Mouse (Mus musculus) layer of hippocampus, adult 11-12 months (tissue): ENCODE data around the gene Gapvd1.
"Not testable (repeated sequence)": the region's sequence is repeated elsewhere in the genome, so short reads cannot be mapped to it uniquely, and the experiment has no call there.

ENCODE experiments used
- DNase-seq: peaks from one replicate; pipeline ENCODE4 v3.0.0; 2022; ENCODE audit warnings: low spot score

Gapvd1 gene

DNA sequence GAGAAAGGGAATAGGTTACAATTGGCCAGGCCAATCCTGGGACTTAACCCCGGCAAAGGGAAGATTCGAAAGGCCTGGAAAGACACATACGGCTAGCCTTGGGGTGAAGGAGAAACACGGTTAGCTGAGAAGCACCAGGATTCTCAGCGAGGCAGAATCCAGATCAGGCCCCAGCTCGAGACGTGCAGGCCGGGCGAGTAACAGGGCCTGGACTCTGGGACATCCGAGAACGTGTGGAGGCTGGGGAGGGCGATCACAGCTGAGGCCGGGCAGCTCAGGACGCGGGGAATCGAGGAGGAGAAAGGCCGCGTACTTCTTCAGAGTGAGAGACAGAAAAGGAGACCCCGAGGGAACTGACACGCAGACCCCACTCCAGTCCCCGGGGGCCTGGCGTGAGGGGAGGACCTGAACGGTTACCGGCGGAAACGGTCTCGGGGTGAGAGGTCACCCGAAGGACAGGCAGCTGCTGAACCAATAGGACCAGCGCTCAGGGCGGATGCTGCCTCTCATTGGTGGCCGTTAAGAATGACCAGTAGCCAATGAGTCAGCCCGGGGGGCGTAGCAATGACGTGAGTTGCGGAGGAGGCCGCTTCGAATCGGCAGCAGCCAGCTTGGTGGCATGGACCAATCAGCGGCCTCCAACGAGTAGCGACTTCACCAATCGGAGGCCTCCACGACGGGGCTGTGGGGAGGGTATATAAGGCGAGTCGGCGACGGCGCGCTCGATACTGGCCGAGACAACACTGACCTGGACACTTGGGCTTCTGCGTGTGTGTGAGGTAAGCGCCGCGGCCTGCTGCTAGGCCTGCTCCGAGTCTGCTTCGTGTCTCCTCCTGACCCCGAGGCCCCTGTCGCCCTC is 16.6 kb upstream of the Gapvd1 start, which contains the start of gene Hspa5:
Hspa5 (plus strand) TSS at position 603 of the 859 bp plus-strand sequence.
- peak; percentile 100 for DNase-seq

DNA sequence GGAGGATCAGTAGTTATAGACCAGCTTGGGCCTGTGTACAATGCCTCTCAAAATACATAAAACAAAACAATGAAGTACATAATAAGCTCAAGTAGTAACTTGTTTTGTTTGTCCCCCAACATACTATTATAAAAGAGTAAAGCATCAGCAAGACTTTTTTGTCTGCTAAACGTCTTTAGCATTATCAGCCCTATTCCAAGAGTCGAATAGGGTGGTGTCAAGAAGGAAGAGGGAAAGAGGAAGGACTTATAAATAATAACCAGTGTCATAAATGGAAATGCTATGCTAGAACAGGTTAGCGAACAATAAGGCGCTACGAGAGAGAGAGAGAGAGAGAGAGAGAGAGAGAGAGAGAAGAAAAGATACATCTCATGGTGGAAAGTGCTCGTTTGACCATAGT is 15.9 kb upstream of the Gapvd1 start:
- DNase-seq, result no peak

DNA sequence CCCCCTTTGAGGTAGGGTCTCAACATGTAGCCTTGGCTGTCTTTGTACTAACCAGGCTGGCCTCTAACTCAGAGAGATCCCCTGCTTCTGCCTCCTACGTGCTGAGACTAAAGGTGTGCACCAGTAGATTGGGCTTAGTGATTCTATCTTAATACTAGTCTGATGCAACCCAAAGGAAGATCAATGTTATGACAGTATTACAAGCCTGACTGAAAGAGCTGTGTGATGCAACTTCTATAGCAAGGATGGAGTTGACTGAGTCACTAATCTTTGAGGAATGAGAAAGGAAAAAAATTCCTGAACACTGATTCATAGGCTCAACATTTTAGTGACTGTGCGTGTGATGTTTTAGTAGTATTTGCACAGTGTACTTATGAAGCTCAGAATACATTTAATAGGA is 15.0 kb upstream of the Gapvd1 start:
- no peak for DNase-seq

DNA sequence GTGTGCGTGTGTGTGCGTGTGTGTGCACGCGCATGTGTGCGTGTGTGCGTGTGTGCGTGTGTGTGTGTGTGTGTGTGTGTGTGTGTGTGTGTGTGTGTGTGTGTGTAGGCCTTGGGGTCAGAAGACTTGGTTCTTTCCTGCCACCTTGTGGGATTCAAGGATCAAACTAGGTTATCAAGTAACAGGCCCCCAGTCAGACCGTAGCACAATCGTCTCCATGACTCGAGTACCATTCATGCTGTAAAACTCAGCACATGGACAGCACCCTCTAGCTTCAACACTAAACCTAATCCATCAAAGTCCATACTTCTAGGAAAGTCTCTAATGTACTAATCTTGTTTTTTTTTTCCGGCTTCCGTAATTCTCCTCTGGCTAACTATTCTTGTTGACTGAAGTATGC is 9.8 kb upstream of the Gapvd1 start:
- DNase-seq, result no peak

DNA sequence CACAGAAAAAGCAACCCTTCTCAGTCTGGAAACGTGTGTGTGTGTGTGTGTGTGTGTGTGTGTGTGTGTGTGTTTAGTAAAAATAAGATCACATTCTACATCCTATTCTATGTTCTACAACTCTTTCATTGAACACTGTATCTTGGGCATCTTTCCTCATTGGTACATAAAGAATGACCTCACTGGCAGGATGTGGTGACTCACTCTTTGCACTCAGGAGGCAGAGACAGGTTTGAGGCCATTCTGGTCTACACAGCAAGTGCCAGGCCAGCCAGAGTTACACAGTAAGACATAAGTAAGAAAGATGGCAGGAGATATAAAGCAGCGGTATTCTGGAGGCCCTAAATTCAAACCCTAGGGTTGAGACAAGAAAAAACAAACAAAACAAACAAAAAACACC is 7.8 kb upstream of the Gapvd1 start:
- no peak for DNase-seq

DNA sequence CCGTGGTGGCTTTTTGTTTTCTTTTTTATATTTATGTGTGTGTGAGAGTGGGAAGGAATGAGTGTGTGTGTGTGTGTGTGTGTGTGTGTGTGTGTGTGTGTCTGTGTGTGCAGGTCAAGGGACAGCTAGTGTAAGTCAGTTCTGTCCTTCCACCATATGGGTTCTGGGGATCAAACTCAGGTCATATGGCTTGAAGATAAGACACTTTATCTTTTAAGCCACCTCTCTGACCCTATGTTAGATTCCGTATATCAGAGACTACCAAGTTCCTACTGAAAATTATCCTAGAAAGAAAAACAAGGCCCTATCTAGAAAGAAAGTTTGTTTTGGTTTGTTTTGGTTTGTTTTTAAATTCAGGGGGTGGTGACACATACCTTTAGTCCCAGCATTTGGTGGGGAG is 7.1 kb upstream of the Gapvd1 start:
- no peak for DNase-seq

DNA sequence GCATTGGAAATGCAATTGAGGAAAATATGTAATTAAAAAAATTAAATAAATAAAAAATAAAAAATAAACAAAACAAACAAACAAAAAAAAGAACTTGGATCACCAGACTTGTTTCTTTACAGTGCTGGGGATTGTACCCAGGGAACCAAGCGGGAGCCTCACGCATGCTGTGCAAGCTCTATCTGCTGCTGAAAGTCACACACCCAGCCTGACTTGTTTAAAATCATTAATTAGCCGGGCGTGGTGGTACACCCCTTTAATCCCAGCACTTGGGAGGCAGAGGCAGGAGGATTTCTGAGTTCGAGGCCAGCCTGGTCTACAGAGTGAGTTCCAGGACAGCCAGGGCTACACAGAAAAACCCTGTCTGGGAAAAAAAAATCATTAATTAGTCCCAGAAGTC is 6.2 kb upstream of the Gapvd1 start:
- DNase-seq, result not testable (repeated sequence)

DNA sequence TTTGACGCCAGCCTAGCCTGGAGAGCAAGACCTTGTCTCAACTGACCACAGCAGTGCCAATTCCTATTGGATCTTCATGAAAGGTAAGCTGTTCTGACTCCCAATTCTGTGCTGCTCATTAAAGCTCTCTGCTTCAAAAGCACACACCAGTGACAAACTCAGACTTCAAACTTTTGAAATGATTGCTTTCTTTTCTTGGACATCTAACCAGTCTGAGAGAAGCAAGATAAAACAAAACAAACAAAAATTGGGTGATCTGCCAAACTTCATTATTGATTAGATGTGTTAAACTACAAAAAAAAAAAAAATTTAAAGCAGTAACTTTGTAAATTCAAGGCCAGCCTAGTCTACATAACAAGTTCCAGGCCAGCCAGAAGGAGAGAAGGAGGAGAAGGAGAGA is 2.3 kb upstream of the Gapvd1 start:
- DNase-seq, result no peak

DNA sequence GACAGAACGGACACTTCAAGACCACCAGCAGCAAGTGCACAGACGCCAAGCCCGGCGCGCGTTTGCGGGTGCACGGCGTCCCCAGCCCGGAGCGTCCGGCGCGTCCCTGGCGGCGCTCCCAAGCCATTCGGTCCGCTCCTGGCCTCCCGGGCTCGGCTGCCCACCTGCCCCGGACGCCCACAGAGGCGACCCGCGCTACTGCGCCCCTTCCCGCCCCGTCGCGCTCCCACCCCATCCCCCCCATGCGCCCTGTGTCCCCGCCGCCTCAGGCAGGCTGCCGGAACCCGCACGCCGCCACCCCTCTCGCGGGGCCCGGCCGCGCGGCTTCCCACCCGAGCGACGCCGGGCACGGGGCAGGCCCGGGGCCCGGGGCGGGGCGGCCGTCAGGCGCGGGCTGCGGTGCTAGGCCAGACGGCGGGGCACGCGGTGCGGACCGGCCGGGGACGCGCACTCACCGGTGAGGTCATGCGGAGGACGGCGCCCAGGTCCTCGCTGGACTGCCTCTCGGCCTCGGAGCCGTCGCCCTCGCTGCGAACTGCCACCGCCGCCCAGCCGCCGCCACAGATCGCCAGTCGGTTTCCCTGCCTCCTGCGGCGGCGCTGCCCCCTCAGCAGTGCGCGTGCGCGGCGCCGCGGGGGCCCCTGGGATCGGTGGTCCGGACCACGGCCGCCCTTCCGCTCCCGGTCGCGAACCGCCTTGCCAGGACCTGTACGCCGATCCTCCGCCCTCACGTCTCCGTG is 1.1 kb downstream of the Gapvd1 start:
- DNase-seq, result peak; percentile 81

DNA sequence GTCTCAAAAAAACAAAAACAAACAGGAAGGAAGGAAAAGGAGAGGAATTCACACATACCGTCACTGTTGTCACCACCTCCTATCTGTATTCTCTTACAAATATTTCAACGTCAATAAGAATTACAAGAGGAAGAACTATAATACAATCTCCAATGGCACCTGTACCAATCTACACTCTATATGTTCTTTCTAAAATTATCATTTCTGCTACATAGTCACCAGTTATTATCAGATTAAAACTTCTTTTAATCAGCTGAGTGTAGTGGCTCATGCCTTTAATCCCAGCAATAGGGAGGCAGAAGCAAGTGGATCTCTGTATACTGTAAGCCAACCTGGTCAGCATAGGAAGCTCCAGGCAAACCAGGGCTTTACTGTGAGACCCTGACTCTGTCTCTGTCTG is 4.8 kb downstream of the Gapvd1 start:
- DNase-seq, result no peak

DNA sequence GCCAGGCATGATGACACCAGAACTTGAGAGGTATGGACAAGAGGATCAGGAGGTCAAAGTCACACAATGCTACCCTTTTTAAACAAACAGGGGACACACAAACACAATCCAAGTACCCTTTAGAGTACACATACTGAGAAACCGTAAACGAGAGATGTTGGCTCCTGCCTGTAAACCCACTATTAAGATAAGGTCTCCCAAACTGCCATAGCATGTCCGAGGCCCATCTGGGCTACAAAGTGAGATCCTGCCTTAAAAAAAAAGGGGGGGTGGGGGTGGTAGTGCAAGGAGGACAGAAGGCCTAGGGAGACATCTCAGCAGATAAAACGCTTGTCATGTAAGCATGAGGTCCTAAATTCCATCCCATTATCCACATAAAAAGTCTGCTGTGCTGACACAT is 6.6 kb downstream of the Gapvd1 start:
- DNase-seq, result no peak

DNA sequence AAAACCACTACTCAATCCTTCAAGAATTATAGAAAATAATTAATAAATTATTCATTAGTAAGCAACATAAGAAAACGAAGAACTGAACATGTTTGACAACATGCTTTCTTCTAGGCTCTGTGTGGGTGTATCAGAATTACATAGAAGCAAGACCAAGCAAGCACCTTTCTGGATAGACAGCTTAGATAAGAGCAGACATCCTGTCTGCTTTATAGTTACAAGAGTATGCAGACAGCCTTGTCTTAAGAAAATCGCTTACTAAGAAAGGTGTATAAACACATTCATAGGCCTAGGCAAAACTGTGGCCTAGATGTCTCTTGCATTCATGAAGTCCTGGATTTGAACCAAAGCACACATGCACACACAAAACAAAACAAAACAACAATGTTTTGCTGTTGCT is 9.4 kb downstream of the Gapvd1 start:
- DNase-seq, result no peak

DNA sequence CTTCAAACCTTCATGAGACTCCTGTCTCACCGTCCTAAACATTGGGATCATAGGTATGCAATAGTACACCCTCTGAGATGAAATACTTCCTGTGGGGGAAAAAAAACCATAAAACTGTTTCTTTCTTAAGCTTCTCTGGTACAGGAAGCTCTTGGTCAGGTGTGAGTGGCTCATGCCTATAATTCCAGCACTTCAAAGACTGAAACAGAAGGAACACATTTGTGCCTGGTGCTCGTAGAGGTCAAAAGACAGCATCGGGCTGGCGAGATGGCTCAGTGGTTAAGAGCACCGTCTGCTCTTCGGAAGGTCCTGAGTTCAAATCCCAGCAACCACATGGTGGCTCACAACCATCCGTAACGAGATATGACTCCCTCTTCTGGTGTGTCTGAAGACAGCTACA is 10.6 kb downstream of the Gapvd1 start:
- no peak for DNase-seq

DNA sequence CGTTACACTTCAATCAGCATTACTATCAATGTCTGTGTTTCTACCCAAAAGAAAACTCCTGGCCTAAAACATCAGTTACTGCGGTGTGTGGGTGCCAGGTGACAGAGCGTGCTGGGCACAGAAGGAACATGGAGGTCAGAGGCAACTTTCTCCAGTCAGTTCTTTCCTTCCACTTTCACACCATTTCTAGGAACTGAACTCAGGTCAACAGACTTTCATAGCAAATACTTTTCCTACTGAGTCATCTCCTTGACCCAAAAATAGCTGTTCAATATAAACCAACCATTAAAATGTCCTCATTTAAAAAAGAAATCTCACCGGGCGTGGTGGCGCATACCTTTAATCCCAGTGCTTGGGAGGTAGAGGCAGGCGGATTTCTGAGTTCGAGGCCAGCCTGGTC is 12.4 kb downstream of the Gapvd1 start:
- no peak for DNase-seq

DNA sequence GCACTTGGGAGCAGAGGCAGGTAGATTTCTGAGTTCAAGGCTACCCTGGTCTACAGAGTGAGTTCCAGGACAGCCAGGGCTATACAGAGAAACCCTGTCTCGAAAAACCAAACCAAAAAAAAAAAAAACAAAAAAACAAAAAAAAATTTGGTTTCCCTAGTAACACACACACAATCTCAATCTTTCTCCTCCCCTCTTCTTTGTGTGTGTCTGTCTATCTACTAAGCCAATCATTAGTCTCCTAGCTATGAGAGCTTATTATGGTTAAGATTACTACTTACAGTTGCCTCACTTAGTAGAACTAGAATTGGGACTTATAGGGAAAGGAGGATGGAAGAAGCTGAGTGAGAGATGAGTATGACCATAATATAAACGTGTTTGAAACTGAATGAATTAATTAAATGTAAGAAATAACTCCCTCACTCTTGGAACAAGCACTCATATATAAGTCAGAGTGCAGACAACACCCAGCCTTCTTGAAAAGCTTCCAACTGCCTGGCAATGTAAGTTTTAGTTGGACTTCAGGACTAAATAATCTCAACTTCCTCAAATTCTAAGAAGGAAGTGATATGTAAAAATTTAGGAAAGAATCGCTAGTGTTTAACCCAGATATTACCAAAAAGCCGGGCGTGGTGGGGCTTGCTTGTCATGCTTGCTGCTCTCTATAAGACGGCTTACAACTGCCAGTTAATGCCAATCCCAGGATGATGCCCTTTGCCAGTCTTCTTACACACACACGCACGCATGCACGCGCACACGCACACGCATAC is 13.5 kb downstream of the Gapvd1 start:
- no peak for DNase-seq

DNA sequence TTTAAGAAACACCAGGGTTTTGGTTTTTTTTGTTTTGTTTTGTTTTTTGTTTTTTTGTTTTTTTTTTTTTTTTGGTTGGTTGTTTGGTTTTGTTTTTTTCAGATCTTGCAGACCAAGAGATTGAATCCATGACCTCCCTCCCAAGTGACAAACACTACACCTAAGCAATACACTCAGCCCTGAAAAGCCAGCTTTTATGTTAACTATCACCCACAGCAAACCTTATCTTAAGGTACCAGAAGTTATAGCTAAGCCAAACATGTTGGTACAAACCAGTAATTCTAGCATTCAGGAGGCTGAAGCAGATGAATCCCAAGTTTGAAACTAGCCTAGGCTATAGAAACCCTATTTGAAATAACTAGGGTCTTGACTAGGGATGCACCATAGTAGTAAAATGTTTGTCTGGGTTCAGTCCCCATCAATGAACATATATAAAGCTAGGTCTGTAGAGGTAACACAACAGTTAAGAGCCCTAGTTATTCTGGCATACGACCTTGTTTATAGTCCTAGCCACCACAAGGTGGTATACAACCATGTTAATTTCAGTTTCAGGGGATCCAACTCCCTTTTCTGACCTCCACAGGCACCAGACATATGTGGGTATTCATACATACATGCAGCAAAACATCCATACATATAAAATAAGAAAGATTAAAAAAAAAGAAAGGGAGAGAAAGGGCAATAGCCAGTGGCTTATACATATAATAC is 15.2 kb downstream of the Gapvd1 start:
- no peak for DNase-seq

DNA sequence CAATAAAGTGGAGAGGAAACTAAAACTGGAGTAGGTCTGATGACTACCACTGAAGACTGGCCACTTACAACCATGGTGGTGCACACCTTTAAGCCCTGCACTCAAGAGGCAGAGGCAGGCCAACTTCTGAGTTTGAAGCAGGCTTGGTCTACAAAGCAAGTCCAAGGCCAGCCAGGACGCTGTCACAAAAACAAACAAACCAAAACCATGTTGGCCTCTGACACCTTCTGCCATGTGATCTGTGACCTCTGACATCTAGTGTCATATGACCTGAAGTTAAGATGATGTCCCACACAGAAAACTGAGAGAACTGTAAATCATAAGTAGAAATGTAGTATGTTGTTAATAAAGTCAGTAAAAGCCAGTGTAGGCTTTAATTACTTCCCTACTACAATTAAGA is 17.1 kb downstream of the Gapvd1 start:
- DNase-seq, result no peak

DNA sequence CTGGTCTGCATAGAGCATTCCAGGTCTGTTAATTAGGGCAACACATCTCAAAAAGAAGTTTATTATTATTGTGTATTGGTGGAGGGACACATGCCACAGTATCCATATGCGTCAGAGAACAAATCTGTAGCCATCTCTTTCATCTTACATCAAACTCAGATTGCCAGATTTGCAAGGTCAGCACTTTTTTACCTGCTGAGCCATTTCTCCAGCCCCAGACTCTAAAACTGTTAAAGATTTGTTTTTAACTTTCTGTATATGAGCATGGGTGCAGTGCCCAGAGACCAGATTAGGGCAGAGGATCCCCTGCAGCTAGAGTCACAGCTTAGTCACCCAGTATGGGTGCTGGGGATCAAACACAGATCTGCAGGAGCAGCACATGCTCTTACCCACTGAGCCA is 18.4 kb downstream of the Gapvd1 start:
- no peak for DNase-seq

DNA sequence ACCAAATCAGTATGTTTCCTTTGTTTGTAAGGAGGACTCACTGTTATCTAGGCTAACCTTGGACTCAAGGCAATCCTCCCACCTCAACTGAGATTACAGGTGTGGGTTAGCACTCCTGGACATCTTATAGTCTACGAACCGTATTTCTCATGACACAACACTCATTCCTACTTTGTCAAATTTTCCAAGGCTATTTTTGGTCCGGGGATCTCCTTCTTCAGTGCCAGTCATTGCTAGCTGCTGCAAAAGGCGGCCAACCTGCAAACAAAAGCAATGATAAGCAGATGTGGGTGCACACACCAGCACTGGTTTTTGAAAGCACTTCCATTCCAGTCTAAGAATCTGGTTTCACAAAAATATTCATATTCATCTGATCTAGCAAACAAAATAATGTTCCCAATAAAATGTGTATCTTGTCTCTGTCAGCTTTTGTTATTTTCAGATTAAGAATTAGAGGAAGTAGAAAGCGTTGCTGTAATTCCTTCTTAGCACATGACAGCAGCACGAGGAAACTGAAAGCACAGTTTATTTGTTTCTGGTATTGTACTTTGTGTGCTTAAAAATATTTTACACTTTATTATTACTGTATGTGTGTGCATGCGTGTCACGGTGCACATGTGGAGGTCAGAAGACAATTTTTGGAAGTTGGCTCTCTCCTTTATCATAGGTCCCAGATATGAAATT is 27.8 kb downstream of the Gapvd1 start:
- no peak for DNase-seq

DNA sequence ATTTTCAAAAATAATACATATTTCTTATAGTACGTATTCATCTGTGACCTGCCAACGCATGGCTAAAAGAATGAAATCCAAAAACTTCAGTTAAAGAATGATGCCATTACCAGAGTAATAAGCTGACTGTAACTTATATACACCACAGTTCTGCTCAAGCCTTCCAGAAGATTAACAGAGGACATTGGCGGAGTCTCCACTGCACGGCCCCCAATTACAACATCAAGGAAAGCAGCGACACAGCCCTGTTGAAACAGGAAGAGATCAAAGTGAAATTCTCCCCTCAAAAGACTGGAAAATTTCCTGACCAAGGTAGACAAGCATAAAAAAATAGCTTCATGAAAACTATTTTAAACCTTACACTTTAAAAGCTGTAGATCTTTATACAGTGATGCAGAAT is 29.8 kb downstream of the Gapvd1 start:
- no peak for DNase-seq

DNA sequence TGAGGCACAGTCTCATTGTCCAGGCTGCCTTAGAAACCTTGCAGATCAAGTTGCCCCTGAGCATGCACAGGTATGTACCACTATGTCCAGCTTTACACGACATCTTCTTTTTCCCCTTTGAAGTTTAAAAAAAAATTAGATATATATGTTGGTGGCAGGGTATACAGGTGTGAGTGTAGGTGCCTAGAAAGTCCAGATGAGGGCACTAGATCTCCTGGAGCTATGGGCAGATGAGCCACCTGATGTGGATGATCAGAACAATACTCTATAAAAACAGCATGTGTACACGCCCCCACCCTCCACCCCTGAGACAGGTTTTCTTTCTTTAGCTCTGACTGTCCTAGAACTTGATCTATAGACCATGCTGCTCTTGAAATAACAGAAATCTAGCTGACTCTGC is 36.8 kb downstream of the Gapvd1 start:
- no peak for DNase-seq

DNA sequence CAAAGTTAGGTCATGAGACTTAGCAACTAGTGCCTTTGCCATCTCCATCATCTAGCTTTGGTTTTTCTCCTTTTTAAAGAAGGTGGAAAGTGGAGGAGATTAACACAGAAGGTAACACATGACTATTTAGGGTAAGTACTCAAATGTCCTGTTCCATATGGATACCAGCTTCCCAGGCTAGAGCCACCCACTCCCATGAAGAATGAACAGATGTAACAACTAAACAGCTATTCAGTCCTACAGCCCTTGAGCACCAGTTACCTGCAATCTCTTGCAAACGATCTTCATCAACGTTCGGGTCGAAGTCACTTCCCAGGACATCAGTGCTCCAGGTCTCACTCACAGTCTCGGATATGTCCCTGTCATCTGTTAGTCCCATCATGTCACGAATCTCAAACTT is 43.1 kb downstream of the Gapvd1 start:
- DNase-seq, result no peak
